Mouse (Mus musculus): ENCODE measurements at regions not wholly inside any gene's neighbourhood (a gene's known extent, or its start where the extent isn't known, plus 50 kb on each side); places are given as distances from the start of the nearest gene placed in this dataset.

DNA sequence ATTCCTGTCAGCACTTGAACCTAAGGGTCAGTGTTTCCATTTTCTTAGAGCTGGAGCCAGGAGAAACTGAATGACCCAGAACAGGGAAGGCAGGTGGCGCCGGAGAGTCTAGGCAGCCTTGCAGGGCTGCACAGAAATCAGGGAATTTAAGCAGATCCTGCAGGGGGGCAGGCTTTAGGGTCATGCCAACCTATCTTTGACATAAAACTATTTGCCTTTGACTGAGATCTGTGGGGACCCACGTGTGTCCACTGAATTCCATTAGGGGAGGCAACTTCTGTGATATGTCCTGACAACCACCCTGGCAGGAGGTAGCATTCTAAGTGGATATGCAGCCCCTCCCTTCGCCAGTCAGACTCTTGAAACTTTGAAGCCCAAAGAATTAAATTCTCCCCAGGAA lies 135.6 kb upstream of the Ctnna2 start:
- WGBS, result 58% methylated on average over 4 of the region's 4 CpGs
- no peak for TF ChIP-seq CTCF (IDR thresholded peaks at IDR 0.05; ENCODE audit: low read depth)
- no peaks in the 10 kb centered on the region for H3K36me3 ChIP-seq (ENCODE audit: insufficient read depth)
- no peak overlapping the region for H3K27ac ChIP-seq (ENCODE audit: low read depth)
- H3K27me3 ChIP-seq (ENCODE audit: insufficient read depth, low read length), result no peaks in the 10 kb centered on the region
- ATAC-seq (ENCODE audit: insufficient read depth), result no peak
- peak; percentile 5 for DNase-seq
- no peak overlapping the region for H3K4me3 ChIP-seq (ENCODE audit: low read depth, low read length)
- H3K9me3 ChIP-seq (ENCODE audit: low read depth, low read length), result no peaks in the 10 kb centered on the region
- no peak overlapping the region for H3K9ac ChIP-seq
- no peak overlapping the region for H3K4me2 ChIP-seq
- H3K4me1 ChIP-seq (ENCODE audit: insufficient read depth), result no peaks in the 10 kb centered on the region

DNA sequence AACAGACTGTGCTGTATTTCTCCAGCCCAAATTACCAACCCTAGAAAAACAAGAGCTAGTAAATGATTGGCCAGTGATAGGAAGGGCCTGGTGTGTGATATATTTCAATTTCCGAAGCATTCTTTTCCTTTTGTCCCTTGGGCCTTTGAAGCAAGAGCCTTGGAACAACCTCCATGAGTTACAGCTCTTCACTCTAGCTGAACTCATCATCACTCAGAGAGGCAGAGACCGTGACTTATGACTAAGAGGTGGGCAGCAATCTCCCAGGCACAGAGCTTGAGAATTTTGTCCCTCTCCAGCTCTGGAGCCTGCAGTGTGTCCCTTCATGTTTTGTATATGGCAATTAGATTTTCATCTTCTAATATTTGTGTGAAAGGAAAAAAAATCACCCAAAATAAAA lies 103.0 kb upstream of the Ctnna2 start:
- no peak overlapping the region for H3K4me2 ChIP-seq
- no peaks in the 10 kb centered on the region for H3K4me1 ChIP-seq (ENCODE audit: insufficient read depth)
- H3K27me3 ChIP-seq (ENCODE audit: insufficient read depth, low read length), result no peaks in the 10 kb centered on the region
- no peak for TF ChIP-seq CTCF (IDR thresholded peaks at IDR 0.05; ENCODE audit: low read depth)
- H3K36me3 ChIP-seq (ENCODE audit: insufficient read depth), result no peaks in the 10 kb centered on the region
- DNase-seq (no peak), ATAC-seq (ENCODE audit: insufficient read depth) (no peak)
- no peak overlapping the region for H3K27ac ChIP-seq (ENCODE audit: low read depth)
- no peaks in the 10 kb centered on the region for H3K9me3 ChIP-seq (ENCODE audit: low read depth, low read length)
- no peak overlapping the region for H3K9ac ChIP-seq
- H3K4me3 ChIP-seq (ENCODE audit: low read depth, low read length), result no peak overlapping the region
- WGBS, result 74% methylated on average over 2 of the region's 2 CpGs

DNA sequence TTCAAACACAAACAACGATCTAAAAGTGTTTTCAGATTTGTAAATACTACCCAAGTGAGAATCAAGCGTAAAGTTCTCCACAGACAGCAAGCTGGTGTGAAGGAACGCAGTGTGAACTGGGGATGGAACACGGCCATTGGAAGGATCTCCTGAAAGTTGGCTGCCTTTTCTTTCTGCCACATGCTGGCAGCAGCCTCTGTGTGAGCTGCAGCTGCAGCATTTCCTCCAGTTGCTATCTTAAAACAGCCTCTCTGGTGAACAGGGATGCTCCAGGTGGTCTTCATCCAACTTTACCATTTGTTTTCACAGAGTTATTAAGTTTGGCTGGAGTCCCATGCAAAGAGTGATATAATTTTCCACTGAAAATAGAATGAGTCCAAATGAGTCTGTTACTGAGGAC lies 99.4 kb upstream of the Ctnna2 start:
- peak; percentile 93 for ATAC-seq (ENCODE audit: insufficient read depth)
- Histone ChIP-seq H3K27me3 (ENCODE audit: insufficient read depth, low read length) (no peaks in the 10 kb centered on the region), H3K4me2 (no peak overlapping the region), H3K9me3 (ENCODE audit: low read depth, low read length) (no peaks in the 10 kb centered on the region), H3K27ac (ENCODE audit: low read depth) (peak overlapping the region; percentile 24; the same call in 1 of the 2 replicates), H3K36me3 (ENCODE audit: insufficient read depth) (no peaks in the 10 kb centered on the region), H3K4me3 (ENCODE audit: low read depth, low read length) (no peak overlapping the region), H3K4me1 (ENCODE audit: insufficient read depth) (no peaks in the 10 kb centered on the region), H3K9ac (no peak overlapping the region)
- DNase-seq, result peak; percentile 79
- WGBS, result 27% methylated on average over 4 of the region's 4 CpGs
- no peak for TF ChIP-seq CTCF (IDR thresholded peaks at IDR 0.05; ENCODE audit: low read depth)

- TF ChIP-seq CTCF (IDR thresholded peaks at IDR 0.05; ENCODE audit: low read depth), result no peak
- Histone ChIP-seq H3K4me3 (ENCODE audit: low read depth, low read length) (no peak overlapping the region), H3K4me1 (ENCODE audit: insufficient read depth) (no peaks in the 10 kb centered on the region), H3K36me3 (ENCODE audit: insufficient read depth) (no peaks in the 10 kb centered on the region), H3K4me2 (no peak overlapping the region), H3K27ac (ENCODE audit: low read depth) (no peak overlapping the region), H3K9me3 (ENCODE audit: low read depth, low read length) (no peaks in the 10 kb centered on the region), H3K9ac (no peak overlapping the region), H3K27me3 (ENCODE audit: insufficient read depth, low read length) (no peaks in the 10 kb centered on the region)
- DNase-seq, result no peak
- WGBS, result 82% methylated on average over 1 of the region's 1 CpGs
- no peak for ATAC-seq (ENCODE audit: insufficient read depth)
Measured at GRCm38 (mm10) chr6:78066323-78066722, 86.8 kb upstream of the Ctnna2 start.

- ATAC-seq (ENCODE audit: insufficient read depth) (no peak), DNase-seq (no peak)
- no peak for TF ChIP-seq CTCF (IDR thresholded peaks at IDR 0.05; ENCODE audit: low read depth)
- Histone ChIP-seq H3K36me3 (ENCODE audit: insufficient read depth) (no peaks in the 10 kb centered on the region), H3K9ac (no peak overlapping the region), H3K27me3 (ENCODE audit: insufficient read depth, low read length) (no peaks in the 10 kb centered on the region), H3K9me3 (ENCODE audit: low read depth, low read length) (no peaks in the 10 kb centered on the region), H3K4me3 (ENCODE audit: low read depth, low read length) (no peak overlapping the region), H3K4me1 (ENCODE audit: insufficient read depth) (no peaks in the 10 kb centered on the region), H3K27ac (ENCODE audit: low read depth) (no peak overlapping the region), H3K4me2 (no peak overlapping the region)
- WGBS, result 51% methylated on average over 2 of the region's 2 CpGs
Measured at GRCm38 (mm10) chr6:78065737-78066136, 86.2 kb upstream of the Ctnna2 start.

All from lung, embryonic 14.5 days (tissue).